1 mouse cellular context compared by ENCODE assay signal in genomic region chr8:86059130-86059529, GRCm38 (mm10).
TF ChIP-seq lines count a peak whose summit lies in the region.

No protein-coding gene starts in this region.

TF ChIP-seq in MEL, 35 proteins besides CTCF, POLR2A, EP300 and RAD21 (continued from another document):
- TF ChIP-seq UBTF (IDR thresholded peaks at IDR 0.05; ENCODE audit: borderline replicate concordance, insufficient read depth, low read depth, low read length) (no peak), ZNF384 (IDR thresholded peaks at IDR 0.05; ENCODE audit: low read depth, low read length) (no peak), CHD2 (IDR thresholded peaks at IDR 0.05; ENCODE audit: low read length) (no peak)
